Comparison of ENCODE assay signal across 18 mouse cellular contexts in genomic region chr11:107951431-107951830, GRCm38 (mm10). TPM values are rescaled to one million over a fixed set of nuclear protein-coding genes. Genes with fewer than 3 reads are reported as not detected.
DNase-seq lines count a peak whose midpoint lies in the region; ATAC-seq lines count a peak whose summit lies in the region.
"Had no signal": no experiment of that assay in that cellular context is flagged by ENCODE, and none has a peak within 500 bp of the region (broad histone marks: within the 10 kb centered on the region; RNA-seq: fewer than 3 reads in every experiment).

No protein-coding gene starts in this region.

- no peak overlapping the region for H3K4me3 ChIP-seq in hindbrain, embryonic 10.5 days
- no peak overlapping the region for H3K4me3 ChIP-seq in hindbrain, embryonic 11.5 days (ENCODE audit: low read depth, low read length)
- H3K4me3 ChIP-seq: embryonic facial prominence, embryonic 10.5 days; erythroblast, embryonic 14.5 days; limb, embryonic 10.5 days; liver, embryonic 13.5 days; neural tube, embryonic 13.5 days had no signal

- H3K9ac ChIP-seq in hindbrain, embryonic 11.5 days (ENCODE audit: low read depth, low read length), result no peak overlapping the region
- H3K9ac ChIP-seq: liver, embryonic 13.5 days; neural tube, embryonic 13.5 days had no signal

- no peaks in the 10 kb centered on the region for H3K9me3 ChIP-seq in hindbrain, embryonic 10.5 days
- no peaks in the 10 kb centered on the region for H3K9me3 ChIP-seq in hindbrain, embryonic 11.5 days (ENCODE audit: control insufficient read depth, low read length)
- H3K9me3 ChIP-seq: embryonic facial prominence, embryonic 10.5 days; limb, embryonic 10.5 days; liver, embryonic 13.5 days; neural tube, embryonic 13.5 days had no signal

- no peaks in the 10 kb centered on the region for H3K27me3 ChIP-seq in hindbrain, embryonic 10.5 days (ENCODE audit: insufficient read depth, poor library complexity, severe bottlenecking)
- H3K27me3 ChIP-seq in hindbrain, embryonic 11.5 days (ENCODE audit: control insufficient read depth, insufficient read depth, low read length), result no peaks in the 10 kb centered on the region
- H3K27me3 ChIP-seq: liver, embryonic 13.5 days; neural tube, embryonic 13.5 days had no signal

- ATAC-seq in hindbrain, embryonic 11.5 days (ENCODE audit: low FRiP score), result no peak
- no peak for ATAC-seq in activated CD4-positive, CD25-positive, alpha-beta regulatory T cell, adult 4 months
- ATAC-seq: CD4-positive, CD25-positive, alpha-beta regulatory T cell, adult 4 months had no signal

- DNase-seq in hindbrain, embryonic 10.5 days (ENCODE audit: low spot score), result no peak
- DNase-seq in hindbrain, embryonic 11.5 days (ENCODE audit: low spot score), result no peak
- DNase-seq in Muller cell, postnatal 12 days (ENCODE audit: inconsistent ontology term), result peak; percentile 13
- peak; percentile 40 for DNase-seq in brain, adult 2 months (ENCODE audit: low read depth, low spot score)
- peak; percentile 61 to 72 for DNase-seq in cerebellum, postnatal 14 days
- DNase-seq in urinary bladder, adult 18-20 months (ENCODE audit: low spot score in 2 of 2), result no peak
- DNase-seq: adrenal gland, postnatal 10 days; gastrocnemius, postnatal 25 days; kidney, adult 18-20 months; kidney, postnatal 25 days; liver, embryonic 13.5 days; thymus, adult 2 months had no signal

- H3K36me3 ChIP-seq in hindbrain, embryonic 10.5 days, result no peaks in the 10 kb centered on the region
- H3K36me3 ChIP-seq in hindbrain, embryonic 11.5 days (ENCODE audit: control insufficient read depth, insufficient read depth, low read length), result no peaks in the 10 kb centered on the region
- H3K36me3 ChIP-seq: embryonic facial prominence, embryonic 10.5 days; limb, embryonic 10.5 days; liver, embryonic 13.5 days; neural tube, embryonic 13.5 days had no signal

- peaks cover 7% of the 10 kb centered on the region; the same call in 1 of the 2 replicates for H3K4me1 ChIP-seq in hindbrain, embryonic 10.5 days (replicated peaks)
- H3K4me1 ChIP-seq in hindbrain, embryonic 11.5 days (replicated peaks; ENCODE audit: control insufficient read depth, insufficient read depth, low read length), result no peaks in the 10 kb centered on the region
- H3K4me1 ChIP-seq: limb, embryonic 10.5 days; liver, embryonic 13.5 days had no signal

- H3K27ac ChIP-seq in hindbrain, embryonic 10.5 days, result 0 out of 2 replicates have a peak overlapping the region, but pooled peaks have one; percentile 12
- no peak overlapping the region for H3K27ac ChIP-seq in hindbrain, embryonic 11.5 days (ENCODE audit: low read depth, low read length)
- H3K27ac ChIP-seq: embryonic facial prominence, embryonic 10.5 days; limb, embryonic 10.5 days; liver, embryonic 13.5 days; neural tube, embryonic 13.5 days had no signal

- WGBS in hindbrain, embryonic 10.5 days, result 90% methylated on average over 11 of the region's 11 CpGs
- 91% methylated on average over 11 of the region's 11 CpGs for WGBS in hindbrain, embryonic 11.5 days

- no peak overlapping the region for H3K4me2 ChIP-seq in hindbrain, embryonic 11.5 days (replicated peaks; ENCODE audit: low read depth, low read length)
- H3K4me2 ChIP-seq: liver, embryonic 13.5 days; neural tube, embryonic 13.5 days had no signal

RNA-seq across cellular contexts. Expression of gene Cacng5, which starts 36.6 kb away (rescaled TPM):
- polyA plus RNA-seq in hindbrain, embryonic 10.5 days (2016; fragmentation: Nextera tagmentation; extraction: Ambion mirVana), result 0.66 and 1.2 TPM in 2 replicates
- polyA plus RNA-seq in hindbrain, embryonic 11.5 days (2014; fragmentation: Nextera tagmentation; extraction: Ambion mirVana), result 0.82 and 0.84 TPM in 2 replicates
- polyA plus RNA-seq in activated CD4-positive, CD25-positive, alpha-beta regulatory T cell, adult 4 months (2017; shearing (Covaris generic)), result not detected
- polyA plus RNA-seq: CD4-positive, CD25-positive, alpha-beta regulatory T cell, adult 4 months; erythroblast, embryonic 14.5 days had no signal

Comparison
In these comparisons a context has a peak if more than half of its experiments do, and no peak if none do; other contexts are left out.
1. DNase-seq: peak in Muller cell, postnatal 12 days (single experiment), brain, adult 2 months (single experiment) and cerebellum, postnatal 14 days (2 of 2); none in hindbrain, embryonic 10.5 days (single experiment), hindbrain, embryonic 11.5 days (single experiment) and urinary bladder, adult 18-20 months (0 of 2).